Mouse (Mus musculus): Measurements from ENCODE around the gene Trmt2b.
"Not testable (repeated sequence)": the region's sequence is repeated elsewhere in the genome, so short reads cannot be mapped to it uniquely, and the experiment has no call there.

Trmt2b gene

GRCm38 (mm10) chrX:134218161-134218560 is 58.6 kb downstream of the Trmt2b start:
- DNase-seq, result no peak

- DNase-seq, result no peak
Observed at GRCm38 (mm10) chrX:134211151-134211642, 65.6 kb downstream of the Trmt2b start.

- no peak for DNase-seq
Observed at GRCm38 (mm10) chrX:134208491-134208890, 68.3 kb downstream of the Trmt2b start.

GRCm38 (mm10) chrX:134187201-134187600 is 89.6 kb downstream of the Trmt2b start, which contains the start of gene Arl13a:
Gene Arl13a, plus strand, starts transcription at chrX:134187501.
- not testable (repeated sequence) for DNase-seq

GRCm38 (mm10) chrX:134174699-134175098 is 102.1 kb downstream of the Trmt2b start:
- no peak for DNase-seq

Data from lung, postnatal 36 days (tissue).